Mouse (Mus musculus) kidney, embryonic 15.5 days (tissue): ENCODE data around the gene Aldh1a2. TPM values are rescaled to one million over a fixed set of nuclear protein-coding genes. Genes with fewer than 3 reads are reported as not detected.
A peak's percentile ranks its signal among the peaks of the same experiment; 100 is the strongest.

Experiments
- ATAC-seq: fragments of 200-750 bp; cut with Nextera tagmentation; replicated peaks from 2 replicates; pipeline ENCODE4 v1.8.0; 2017; ENCODE audit warnings: moderate TSS enrichment; ENCODE audit not compliant: low FRiP score
- H3K27ac ChIP-seq: fragments of 300-500 bp; sonication (generic); 2 replicates; pipeline ENCODE4 v1.5.1; 2015; ENCODE audit warnings: mild to moderate bottlenecking, inconsistent platforms
- H3K27me3 ChIP-seq: fragments of 300-500 bp; sonication (generic); 2 replicates; pipeline ENCODE4 v1.6.1; 2015; ENCODE audit warnings: inconsistent platforms
- H3K36me3 ChIP-seq: fragments of 300-500 bp; sonication (generic); 2 replicates; pipeline ENCODE4 v1.6.1; 2015; ENCODE audit warnings: inconsistent platforms
- H3K4me1 ChIP-seq: fragments of 300-500 bp; sonication (generic); 2 replicates; pipeline ENCODE4 v1.6.1; 2015; ENCODE audit warnings: inconsistent platforms
- H3K4me2 ChIP-seq: fragments of 300-500 bp; sonication (generic); 2 replicates; pipeline ENCODE4 v1.6.1; 2015; ENCODE audit warnings: moderate library complexity, mild to moderate bottlenecking, inconsistent platforms
- H3K4me3 ChIP-seq: fragments of 300-500 bp; sonication (generic); replicated peaks from 2 replicates; pipeline ENCODE4 v1.5.1; 2015; ENCODE audit warnings: mild to moderate bottlenecking, inconsistent platforms
- H3K9ac ChIP-seq: fragments of 300-500 bp; sonication (generic); 2 replicates; pipeline ENCODE4 v1.6.1; 2015; ENCODE audit warnings: mild to moderate bottlenecking, inconsistent platforms
- H3K9me3 ChIP-seq: fragments of 300-500 bp; sonication (generic); replicated peaks from 2 replicates; pipeline ENCODE4 v1.6.1; 2016; ENCODE audit warnings: inconsistent platforms
- WGBS: fragments of 180-500 bp; shearing (Covaris S2); methylation state at CpG from one replicate; pipeline ENCODE4 v1.1.7; 2015; ENCODE audit warnings: mixed read lengths; 5-methylcytosine and 5-hydroxymethylcytosine counted together
- polyA plus RNA-seq: library from polyadenylated mRNA; unstranded; fragments of >200 nt; fragmentation: Nextera tagmentation; extraction: Ambion mirVana; gene quantifications from 2 replicates; pipeline ENCODE4 v1.2.1, GENCODE M21; 2015

Aldh1a2 gene
- polyA plus RNA-seq, 1 experiment from 2014 or later: 326 TPM

DNA sequence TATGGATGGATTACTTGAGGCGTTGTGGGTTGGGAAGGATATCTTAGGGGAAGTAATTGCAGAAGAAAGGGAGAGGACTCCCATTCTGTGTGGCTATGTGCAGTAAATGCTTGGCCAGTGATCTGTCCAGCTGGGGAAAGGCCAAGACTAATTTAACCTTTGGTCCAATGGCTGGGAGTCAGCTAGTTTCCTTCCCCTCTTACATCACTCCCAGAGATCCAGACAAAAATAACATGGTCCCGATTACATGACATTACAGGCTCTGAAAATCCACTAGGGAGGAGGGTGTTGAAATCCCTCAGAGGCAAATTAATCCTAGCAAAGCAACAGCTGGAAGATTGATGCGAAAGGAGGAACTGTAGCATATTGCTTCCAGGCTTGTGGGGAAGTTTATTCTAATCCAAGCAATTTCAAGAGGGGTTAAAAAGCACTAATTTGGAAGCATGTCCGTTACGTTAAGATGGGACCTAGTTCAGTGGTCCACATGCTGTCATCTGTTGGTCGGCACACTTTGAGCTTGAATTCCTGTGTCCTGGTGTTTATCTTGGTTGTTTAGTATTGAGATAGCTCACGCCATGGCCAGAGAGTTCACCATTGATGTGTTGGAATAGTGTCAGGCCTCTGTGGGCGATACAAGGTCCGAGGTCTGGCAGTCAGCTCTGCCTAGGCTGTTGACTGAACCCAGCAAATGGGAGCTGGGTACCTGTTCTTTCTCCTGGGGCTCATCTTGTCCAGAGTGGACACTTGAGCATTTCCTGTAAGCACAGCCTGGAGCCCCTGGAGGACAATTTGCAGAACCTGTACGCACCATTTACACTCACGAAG lies 101.7 kb downstream of the Aldh1a2 start:
- Histone ChIP-seq H3K27me3 (0 out of 2 replicates have a peak, but pooled peaks cover 2% of the 10 kb centered on the region), H3K9ac (no peak overlapping the region), H3K36me3 (no peaks in the 10 kb centered on the region), H3K4me2 (no peak overlapping the region), H3K4me1 (peaks cover 35% of the 10 kb centered on the region), H3K9me3 (no peaks in the 10 kb centered on the region), H3K4me3 (no peak overlapping the region), H3K27ac (peak overlapping the region; percentile 65)
- ATAC-seq: peak; percentile 40
- 46% methylated on average over 11 of the region's 11 CpGs for WGBS

DNA sequence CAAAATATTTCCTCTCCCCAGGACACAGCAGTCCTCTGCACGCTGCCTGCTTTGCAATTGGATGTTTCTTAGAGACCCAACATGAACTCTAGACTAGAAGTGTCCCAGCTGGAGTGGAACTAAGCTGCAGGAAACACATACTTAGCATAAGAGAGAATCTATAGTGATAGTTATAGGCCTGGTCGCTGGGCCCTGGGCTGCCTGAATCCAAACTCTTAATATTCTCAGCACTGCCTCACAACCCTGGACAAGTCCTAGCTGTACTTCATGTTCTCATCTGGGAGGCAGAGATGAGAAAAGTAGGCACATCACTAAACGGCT lies 102.3 kb downstream of the Aldh1a2 start:
- no peak overlapping the region for H3K4me2 ChIP-seq
- WGBS: 60% methylated on average over 3 of the region's 3 CpGs
- H3K9ac ChIP-seq: no peak overlapping the region
- H3K27ac ChIP-seq: peak overlapping the region; percentile 65; the same call in 1 of the 2 replicates
- no peak overlapping the region for H3K4me3 ChIP-seq
- peaks cover 39% of the 10 kb centered on the region for H3K4me1 ChIP-seq
- H3K9me3 ChIP-seq: no peaks in the 10 kb centered on the region
- no peaks in the 10 kb centered on the region for H3K36me3 ChIP-seq
- ATAC-seq: no peak
- H3K27me3 ChIP-seq: no peaks in the 10 kb centered on the region

DNA sequence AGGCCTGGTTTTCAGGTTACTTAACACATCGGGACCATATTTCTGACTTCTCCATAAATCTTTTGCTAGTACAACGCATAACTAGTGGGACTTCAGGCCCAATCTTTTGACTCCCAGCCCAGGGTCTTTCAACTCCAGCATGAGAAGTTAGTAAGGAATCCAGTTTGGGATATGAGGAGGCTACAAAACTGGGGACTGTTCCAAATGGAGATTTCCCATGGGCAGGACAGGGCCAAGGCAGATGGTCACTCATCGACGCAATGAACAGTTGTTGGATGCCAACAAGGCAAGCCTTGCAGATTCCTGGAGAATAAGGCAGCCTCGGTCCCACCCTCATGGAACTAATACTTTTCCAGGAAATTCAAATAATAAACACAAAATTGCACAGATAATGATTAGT lies 104.2 kb downstream of the Aldh1a2 start:
- Histone ChIP-seq H3K9ac (no peak overlapping the region), H3K9me3 (no peaks in the 10 kb centered on the region), H3K4me1 (peaks cover 48% of the 10 kb centered on the region), H3K4me3 (no peak overlapping the region), H3K36me3 (no peaks in the 10 kb centered on the region), H3K27ac (no peak overlapping the region), H3K4me2 (no peak overlapping the region), H3K27me3 (no peaks in the 10 kb centered on the region)
- WGBS: 86% methylated on average over 5 of the region's 5 CpGs
- no peak for ATAC-seq

DNA sequence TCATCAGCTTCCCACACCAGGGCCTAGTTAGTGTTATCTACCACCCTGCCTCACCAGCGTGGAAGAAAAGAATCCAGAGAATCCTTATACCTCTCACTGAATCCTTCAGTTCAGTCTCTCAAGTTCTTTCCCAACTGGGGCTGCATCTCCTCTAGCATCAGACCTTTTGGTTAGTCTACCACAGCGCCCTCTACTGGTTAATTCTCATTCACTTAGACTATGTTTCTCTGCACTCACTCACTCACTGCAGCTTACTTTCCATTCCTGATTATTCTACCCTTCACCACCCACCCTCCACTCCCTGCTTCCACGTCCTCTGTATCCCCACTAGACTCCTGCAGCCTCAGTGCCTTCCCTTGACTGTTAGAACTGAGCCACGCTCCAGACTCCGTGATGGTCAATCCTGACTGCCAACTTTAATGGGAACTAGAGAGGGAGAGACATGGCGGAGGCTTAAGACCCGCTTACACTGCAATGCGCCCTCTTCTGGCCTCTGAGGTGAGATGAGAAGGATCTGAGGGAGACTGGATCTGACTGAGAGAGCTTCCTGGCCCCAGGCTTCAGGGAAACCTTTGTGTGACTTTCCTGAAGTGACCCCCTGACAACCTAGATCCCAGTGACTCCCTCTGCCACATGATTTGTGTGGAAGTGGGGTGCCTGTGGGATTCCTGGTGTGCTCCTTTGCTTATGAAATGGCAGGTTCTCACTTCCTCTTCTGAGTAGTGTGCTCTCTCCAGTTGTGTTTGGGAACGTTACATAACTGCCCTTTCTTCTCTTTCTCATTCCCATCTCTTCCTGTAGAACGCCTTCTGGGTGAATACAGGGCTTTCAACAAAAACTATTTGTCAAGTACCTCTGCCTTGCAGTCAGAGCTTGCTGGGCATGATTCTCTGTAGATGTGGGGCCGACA lies 104.9 kb downstream of the Aldh1a2 start:
- H3K36me3 ChIP-seq: no peaks in the 10 kb centered on the region
- H3K9me3 ChIP-seq: no peaks in the 10 kb centered on the region
- H3K4me2 ChIP-seq: no peak overlapping the region
- no peak overlapping the region for H3K4me3 ChIP-seq
- H3K4me1 ChIP-seq: peaks cover 48% of the 10 kb centered on the region
- H3K9ac ChIP-seq: no peak overlapping the region
- H3K27me3 ChIP-seq: no peaks in the 10 kb centered on the region
- peak overlapping the region; percentile 75 for H3K27ac ChIP-seq
- no peak for ATAC-seq
- 66% methylated on average over 11 of the region's 11 CpGs for WGBS

DNA sequence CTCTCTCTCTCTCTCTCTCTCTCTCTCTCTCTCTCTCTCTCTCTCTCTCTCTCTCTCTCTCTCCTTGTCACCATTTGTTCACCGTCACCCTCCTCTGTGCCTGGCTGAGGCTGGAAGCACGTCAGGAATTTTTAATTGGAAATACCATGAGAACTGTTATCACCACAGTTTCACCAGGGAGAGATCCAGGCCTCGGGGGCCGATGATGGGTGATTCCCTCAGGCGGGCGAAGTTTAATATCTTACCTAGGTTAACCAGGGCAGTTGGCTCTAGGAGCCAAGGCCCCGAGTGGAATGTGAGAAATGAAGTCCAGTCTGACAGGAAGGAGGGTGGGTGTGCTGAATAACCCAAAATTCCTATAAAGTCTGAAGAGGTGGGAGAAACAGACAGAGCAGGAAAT lies 105.8 kb downstream of the Aldh1a2 start:
- Histone ChIP-seq H3K36me3 (no peaks in the 10 kb centered on the region), H3K4me1 (peaks cover 54% of the 10 kb centered on the region), H3K4me2 (no peak overlapping the region), H3K9me3 (no peaks in the 10 kb centered on the region), H3K27me3 (no peaks in the 10 kb centered on the region), H3K4me3 (no peak overlapping the region), H3K27ac (peak overlapping the region; percentile 75), H3K9ac (no peak overlapping the region)
- WGBS: 45% methylated on average over 7 of the region's 7 CpGs
- peak; percentile 68 for ATAC-seq

DNA sequence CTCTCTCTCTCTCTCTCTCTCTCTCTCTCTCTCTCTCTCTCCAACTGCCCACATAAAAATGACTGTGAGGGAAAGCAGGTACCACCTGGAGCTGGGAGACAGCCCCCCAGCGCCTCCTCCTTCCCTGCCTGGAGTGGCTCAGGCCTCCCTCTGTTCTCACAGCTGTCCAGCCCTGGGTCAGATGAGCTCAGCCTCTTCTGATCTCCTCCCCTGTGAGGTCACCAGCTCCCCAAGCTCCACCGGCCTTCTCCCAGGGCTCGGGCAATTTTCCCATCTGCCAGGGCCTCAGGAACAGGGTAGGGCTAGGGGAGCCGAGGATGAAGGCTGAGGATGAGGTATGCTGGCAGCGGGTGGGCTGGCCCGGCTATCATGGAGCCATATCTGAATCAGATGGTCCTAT lies 106.3 kb downstream of the Aldh1a2 start:
- ATAC-seq: peak; percentile 68
- Histone ChIP-seq H3K27ac (peak overlapping the region; percentile 75), H3K4me1 (peaks cover 53% of the 10 kb centered on the region), H3K36me3 (no peaks in the 10 kb centered on the region), H3K27me3 (no peaks in the 10 kb centered on the region), H3K9me3 (no peaks in the 10 kb centered on the region), H3K4me2 (no peak overlapping the region), H3K4me3 (no peak overlapping the region), H3K9ac (no peak overlapping the region)
- 53% methylated on average over 6 of the region's 6 CpGs for WGBS

DNA sequence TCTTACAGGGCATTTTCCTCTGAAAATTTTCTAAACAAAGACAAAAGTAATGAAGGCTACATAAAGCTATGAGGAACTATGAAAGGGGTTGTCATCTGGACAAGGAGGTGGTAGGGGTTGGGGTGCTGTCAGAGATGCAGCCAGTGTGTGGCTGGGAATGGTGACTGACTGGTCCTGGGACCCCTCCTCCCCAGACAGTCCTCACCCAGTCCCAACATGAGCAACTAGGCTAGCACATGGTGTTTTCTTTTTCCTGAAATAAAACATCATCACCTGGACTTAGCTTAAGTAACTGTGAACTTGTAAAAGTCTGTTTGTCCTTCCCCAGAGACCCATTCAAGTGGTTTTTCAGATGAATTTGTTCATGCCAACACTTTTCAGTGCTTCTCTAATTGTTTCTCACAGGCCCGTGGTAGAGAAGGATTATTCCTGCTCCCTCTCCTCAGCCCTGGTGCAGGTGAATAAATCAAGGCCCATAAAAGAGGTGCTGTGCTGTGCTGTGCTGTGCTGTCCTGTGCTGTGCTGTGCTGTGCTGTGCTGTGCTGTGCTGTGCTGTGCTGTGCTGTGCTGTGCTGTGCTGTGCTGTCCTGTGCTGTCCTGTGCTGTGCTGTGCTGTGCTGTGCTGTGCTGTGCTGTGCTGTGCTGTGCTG lies 107.8 kb downstream of the Aldh1a2 start:
- Histone ChIP-seq H3K36me3 (no peaks in the 10 kb centered on the region), H3K4me1 (peaks cover 40% of the 10 kb centered on the region), H3K4me3 (no peak overlapping the region), H3K4me2 (no peak overlapping the region), H3K27ac (peak overlapping the region; percentile 75), H3K9ac (no peak overlapping the region), H3K27me3 (no peaks in the 10 kb centered on the region), H3K9me3 (no peaks in the 10 kb centered on the region)
- ATAC-seq: no peak
- WGBS: 23% methylated on average over 1 of the region's 1 CpGs

DNA sequence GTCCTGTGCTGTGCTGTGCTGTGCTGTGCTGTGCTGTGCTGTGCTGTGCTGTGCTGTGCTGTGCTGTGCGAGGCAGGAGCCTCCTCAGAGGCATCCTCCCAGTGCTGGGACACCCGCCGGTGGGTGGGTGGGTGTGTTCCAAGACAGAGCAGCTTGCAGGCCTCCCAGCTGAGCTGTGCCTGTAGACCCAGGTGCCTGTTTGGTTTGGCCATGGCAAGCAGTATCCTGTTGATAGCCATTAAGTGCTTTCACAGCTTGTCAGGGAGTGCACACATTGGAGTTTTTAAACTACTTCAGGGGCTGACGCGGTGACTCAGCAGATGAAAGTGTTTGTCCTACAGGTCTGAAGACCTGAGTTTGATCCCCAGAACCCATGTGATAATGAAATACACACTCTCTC lies 108.5 kb downstream of the Aldh1a2 start:
- Histone ChIP-seq H3K4me3 (no peak overlapping the region), H3K27me3 (no peaks in the 10 kb centered on the region), H3K36me3 (no peaks in the 10 kb centered on the region), H3K4me1 (peaks cover 40% of the 10 kb centered on the region), H3K27ac (no peak overlapping the region), H3K4me2 (no peak overlapping the region), H3K9me3 (no peaks in the 10 kb centered on the region), H3K9ac (no peak overlapping the region)
- no peak for ATAC-seq
- WGBS: 63% methylated on average over 5 of the region's 5 CpGs

DNA sequence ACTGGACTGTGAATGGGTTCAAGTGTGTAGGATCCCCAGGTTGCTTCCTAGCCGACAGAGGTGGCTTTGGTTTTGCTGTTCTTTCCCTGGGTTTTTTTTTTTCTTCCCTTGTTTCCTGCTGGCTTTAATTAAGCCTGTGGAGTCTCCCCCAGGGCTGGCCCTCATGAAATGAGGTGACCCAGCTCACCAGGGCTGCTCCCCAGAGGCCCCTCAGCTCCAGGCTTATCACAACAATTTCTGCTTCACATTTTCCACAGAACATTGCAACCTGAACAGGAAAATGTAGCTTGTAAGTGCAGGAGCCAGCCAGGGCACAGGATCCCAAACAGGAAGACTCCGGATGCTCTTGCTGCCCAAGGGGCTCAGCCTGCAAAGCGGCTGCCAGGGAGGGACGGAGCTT lies 110.7 kb downstream of the Aldh1a2 start:
- Histone ChIP-seq H3K27ac (no peak overlapping the region), H3K4me3 (no peak overlapping the region), H3K9ac (no peak overlapping the region), H3K36me3 (no peaks in the 10 kb centered on the region), H3K9me3 (no peaks in the 10 kb centered on the region), H3K27me3 (no peaks in the 10 kb centered on the region), H3K4me2 (no peak overlapping the region), H3K4me1 (peaks cover 31% of the 10 kb centered on the region)
- ATAC-seq: no peak
- WGBS: 42% methylated on average over 4 of the region's 4 CpGs

DNA sequence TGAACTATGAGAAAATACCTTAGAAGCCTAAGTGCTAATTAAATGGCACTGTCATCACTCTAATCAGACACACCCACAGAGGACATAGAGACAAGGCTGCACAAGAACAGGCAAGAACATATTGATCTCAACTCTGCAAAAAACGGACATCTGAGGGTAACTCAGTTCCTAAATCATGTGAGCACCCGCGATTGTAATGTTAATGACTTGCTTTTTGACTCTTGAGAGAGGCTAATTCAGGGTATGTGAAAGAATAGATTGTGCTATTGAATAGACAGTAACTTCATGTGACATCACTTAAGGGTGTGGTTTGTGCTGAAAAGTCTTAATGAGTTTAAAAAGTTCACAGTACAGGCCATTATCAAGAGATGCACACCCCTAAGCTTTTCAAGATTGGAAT lies 116.1 kb downstream of the Aldh1a2 start:
- no peaks in the 10 kb centered on the region for H3K9me3 ChIP-seq
- WGBS: 71% methylated on average over 3 of the region's 3 CpGs
- ATAC-seq: no peak

DNA sequence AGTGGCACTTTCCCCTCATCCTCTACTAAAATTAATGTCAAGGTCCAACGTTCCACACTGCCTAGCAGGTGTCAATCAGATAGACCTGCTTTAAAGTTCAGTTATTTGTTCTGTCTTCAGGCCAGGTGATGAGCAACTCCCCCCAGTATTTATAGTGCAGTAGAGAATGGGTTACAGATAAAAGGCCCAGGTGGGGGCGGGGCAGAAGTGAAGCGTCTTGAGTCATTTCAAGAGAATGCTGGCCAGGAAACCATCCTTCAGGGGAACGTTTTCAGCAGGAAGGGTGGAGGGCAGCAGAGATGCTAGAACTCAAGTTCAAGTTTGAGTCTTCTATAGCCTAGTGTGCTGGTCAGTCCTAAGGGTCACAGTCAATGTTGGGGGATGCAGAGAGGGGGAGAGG lies 121.1 kb downstream of the Aldh1a2 start:
- Histone ChIP-seq H3K27me3 (peaks cover under 1% of the 10 kb centered on the region; the same call in 1 of the 2 replicates), H3K4me1 (peaks cover 9% of the 10 kb centered on the region; the same call in 1 of the 2 replicates), H3K4me3 (no peak overlapping the region), H3K27ac (no peak overlapping the region), H3K9ac (no peak overlapping the region), H3K36me3 (no peaks in the 10 kb centered on the region), H3K9me3 (no peaks in the 10 kb centered on the region), H3K4me2 (no peak overlapping the region)
- WGBS: 58% methylated on average over 4 of the region's 4 CpGs
- ATAC-seq: no peak

More for the DNA sequence above, 116.1 kb downstream of the Aldh1a2 start:
- Histone ChIP-seq H3K4me3 (no peak overlapping the region), H3K9ac (no peak overlapping the region), H3K4me2 (no peak overlapping the region), H3K27ac (no peak overlapping the region), H3K4me1 (peaks cover under 1% of the 10 kb centered on the region), H3K36me3 (no peaks in the 10 kb centered on the region), H3K27me3 (peaks cover 4% of the 10 kb centered on the region; the same call in 1 of the 2 replicates)

DNA sequence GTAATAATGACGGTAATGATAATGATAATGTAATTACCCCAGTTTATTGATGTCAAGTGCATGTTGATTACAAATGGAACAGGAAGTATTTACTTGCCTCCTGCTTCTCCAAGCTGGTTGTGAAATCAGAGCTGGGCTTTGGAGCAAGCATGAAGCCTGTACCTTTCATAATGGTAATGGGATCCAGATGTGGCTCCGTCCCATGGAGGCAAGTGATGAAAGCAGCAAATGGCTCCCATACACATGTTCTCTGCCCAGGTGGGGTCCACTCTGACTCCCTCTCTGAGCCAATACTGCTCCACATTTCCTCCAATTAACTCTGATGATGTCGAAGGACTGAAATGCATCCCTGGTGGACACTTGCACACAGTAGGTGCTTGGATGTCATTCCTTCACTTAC lies 121.8 kb downstream of the Aldh1a2 start:
- Histone ChIP-seq H3K4me3 (no peak overlapping the region), H3K9ac (no peak overlapping the region), H3K27ac (no peak overlapping the region), H3K4me1 (peaks cover 13% of the 10 kb centered on the region; the same call in 1 of the 2 replicates), H3K27me3 (no peaks in the 10 kb centered on the region), H3K4me2 (no peak overlapping the region), H3K36me3 (no peaks in the 10 kb centered on the region), H3K9me3 (no peaks in the 10 kb centered on the region)
- 87% methylated on average over 3 of the region's 3 CpGs for WGBS
- ATAC-seq: no peak
